In genomic region chr10:75173056-75173455, GRCm38 (mm10) we compare ENCODE assay signal across 12 mouse cellular contexts. TPM values are rescaled to one million over a fixed set of nuclear protein-coding genes. Genes with fewer than 3 reads are reported as not detected.
DNase-seq lines count a peak whose midpoint lies in the region; ATAC-seq and TF ChIP-seq lines count a peak whose summit lies in the region.
"Had no signal": no experiment of that assay in that cellular context is flagged by ENCODE, and none has a peak within 500 bp of the region (broad histone marks: within the 10 kb centered on the region; RNA-seq: fewer than 3 reads in every experiment).

No protein-coding gene starts in this region.

- H3K36me3 ChIP-seq in heart, embryonic 12.5 days, result peaks cover 36% of the 10 kb centered on the region
- H3K36me3 ChIP-seq in heart, adult 2 months (ENCODE audit: control insufficient read depth, insufficient read depth, low read length), result no peaks in the 10 kb centered on the region
- peaks cover 87% of the 10 kb centered on the region for H3K36me3 ChIP-seq in limb, embryonic 13.5 days
- H3K36me3 ChIP-seq in limb, embryonic 10.5 days, result peaks cover 91% of the 10 kb centered on the region
- H3K36me3 ChIP-seq in embryonic facial prominence, embryonic 14.5 days (ENCODE audit: control insufficient read depth, insufficient read depth, low read length), result peaks cover 58% of the 10 kb centered on the region
- H3K36me3 ChIP-seq in kidney, postnatal 0 days (ENCODE audit: insufficient read depth, low read length), result peaks cover 7% of the 10 kb centered on the region; the same call in 1 of the 2 replicates

- no peak overlapping the region for H3K4me3 ChIP-seq in heart, embryonic 12.5 days
- no peak overlapping the region for H3K4me3 ChIP-seq in heart, adult 2 months
- no peak overlapping the region for H3K4me3 ChIP-seq in limb, embryonic 13.5 days
- H3K4me3 ChIP-seq in limb, embryonic 10.5 days, result no peak overlapping the region
- H3K4me3 ChIP-seq in embryonic facial prominence, embryonic 14.5 days (ENCODE audit: low read depth, low read length), result no peak overlapping the region
- H3K4me3 ChIP-seq in kidney, postnatal 0 days (replicated peaks; ENCODE audit: low read depth, low read length), result no peak overlapping the region
- H3K4me3 ChIP-seq: liver, embryonic 13.5 days; midbrain, embryonic 13.5 days had no signal

- H3K4me2 ChIP-seq in heart, embryonic 12.5 days, result no peak overlapping the region; the same call in 1 of the 2 replicates
- no peak overlapping the region for H3K4me2 ChIP-seq in limb, embryonic 13.5 days (replicated peaks)
- H3K4me2 ChIP-seq in embryonic facial prominence, embryonic 14.5 days (ENCODE audit: low read depth, low read length), result no peak overlapping the region
- H3K4me2 ChIP-seq in kidney, postnatal 0 days (ENCODE audit: low read length), result no peak overlapping the region
- H3K4me2 ChIP-seq: liver, embryonic 13.5 days; midbrain, embryonic 13.5 days had no signal

- peak overlapping the region; percentile 94 for H3K27ac ChIP-seq in heart, embryonic 12.5 days (ENCODE audit: poor library complexity, severe bottlenecking)
- no peak overlapping the region for H3K27ac ChIP-seq in heart, adult 2 months
- H3K27ac ChIP-seq in limb, embryonic 13.5 days, result no peak overlapping the region
- H3K27ac ChIP-seq in limb, embryonic 10.5 days, result no peak overlapping the region
- no peak overlapping the region for H3K27ac ChIP-seq in embryonic facial prominence, embryonic 14.5 days (replicated peaks; ENCODE audit: low read depth, low read length)
- peak overlapping the region; percentile 38; the same call in 1 of the 2 replicates for H3K27ac ChIP-seq in kidney, postnatal 0 days
- H3K27ac ChIP-seq: liver, embryonic 13.5 days; midbrain, embryonic 13.5 days had no signal

- TF ChIP-seq EP300 in heart, adult 2 months (IDR thresholded peaks at IDR 0.05; ENCODE audit: insufficient read depth, low read depth, low read length), result no peak

- DNase-seq in heart, adult 2 months, result no peak
- no peak for DNase-seq in limb, embryonic 10.5 days (ENCODE audit: low spot score)
- DNase-seq in embryonic facial prominence, embryonic 14.5 days (ENCODE audit: low spot score), result peak; percentile 46
- DNase-seq in kidney, postnatal 0 days (ENCODE audit: low spot score), result peak; percentile 53
- DNase-seq in left cerebral cortex, adult 8-10 months (ENCODE audit: low spot score in 2 of 2), result no peak
- DNase-seq in Muller cell, postnatal 12 days (ENCODE audit: inconsistent ontology term), result no peak
- DNase-seq: cerebellum, postnatal 25 days; liver, embryonic 13.5 days; right cerebral cortex, postnatal 25 days had no signal

- H3K27me3 ChIP-seq in heart, embryonic 12.5 days (replicated peaks), result no peaks in the 10 kb centered on the region
- H3K27me3 ChIP-seq in heart, adult 2 months (ENCODE audit: control insufficient read depth, insufficient read depth, low read length), result no peaks in the 10 kb centered on the region
- H3K27me3 ChIP-seq in limb, embryonic 13.5 days, result no peaks in the 10 kb centered on the region
- no peaks in the 10 kb centered on the region for H3K27me3 ChIP-seq in limb, embryonic 10.5 days (ENCODE audit: low read depth, poor library complexity, severe bottlenecking)
- no peaks in the 10 kb centered on the region for H3K27me3 ChIP-seq in embryonic facial prominence, embryonic 14.5 days (replicated peaks; ENCODE audit: control insufficient read depth, insufficient read depth, low read length)
- no peaks in the 10 kb centered on the region for H3K27me3 ChIP-seq in kidney, postnatal 0 days (ENCODE audit: insufficient read depth, low read length)
- H3K27me3 ChIP-seq: liver, embryonic 13.5 days; midbrain, embryonic 13.5 days had no signal

- peak overlapping the region; percentile 10; the same call in 1 of the 2 replicates for H3K9ac ChIP-seq in heart, embryonic 12.5 days
- no peak overlapping the region for H3K9ac ChIP-seq in heart, adult 2 months (ENCODE audit: low read depth, low read length)
- no peak overlapping the region for H3K9ac ChIP-seq in limb, embryonic 13.5 days
- H3K9ac ChIP-seq in embryonic facial prominence, embryonic 14.5 days (ENCODE audit: low read depth, low read length), result no peak overlapping the region
- no peak overlapping the region for H3K9ac ChIP-seq in kidney, postnatal 0 days (ENCODE audit: low read depth, low read length)
- H3K9ac ChIP-seq: liver, embryonic 13.5 days; midbrain, embryonic 13.5 days had no signal

- no peaks in the 10 kb centered on the region for H3K79me2 ChIP-seq in heart, adult 2 months (replicated peaks; ENCODE audit: control insufficient read depth, insufficient read depth, low read length)

- intact Hi-C loops in heart, adult 2 months (cut with DNase I), result no loop called here

- no peak for TF ChIP-seq POLR2A in heart, adult 2 months (IDR thresholded peaks at IDR 0.05; ENCODE audit: insufficient read depth, low read depth, low read length)

- no peak for ATAC-seq in heart, embryonic 12.5 days (ENCODE audit: insufficient number of reproducible peaks, low FRiP score)
- ATAC-seq in limb, embryonic 13.5 days (ENCODE audit: low FRiP score, low read depth), result 0 out of 2 replicates have a peak, but pooled peaks have one; percentile 21
- ATAC-seq in embryonic facial prominence, embryonic 14.5 days (ENCODE audit: low read depth), result peak; percentile 30; the same call in 1 of the 2 replicates
- no peak; the same call in 1 of the 2 replicates for ATAC-seq in kidney, postnatal 0 days (replicated peaks; ENCODE audit: low FRiP score, low read depth)
- ATAC-seq: midbrain, embryonic 13.5 days had no signal

- TF ChIP-seq CTCF in heart, adult 2 months (IDR thresholded peaks at IDR 0.05), result no peak
- no peak for TF ChIP-seq CTCF in kidney, postnatal 0 days (IDR thresholded peaks at IDR 0.05; ENCODE audit: low read depth)

- 49% methylated on average over 8 of the region's 8 CpGs for WGBS in heart, embryonic 12.5 days
- 74% methylated on average over 8 of the region's 8 CpGs for WGBS in heart, adult 2 months
- WGBS in limb, embryonic 13.5 days, result 78% methylated on average over 8 of the region's 8 CpGs
- WGBS in limb, embryonic 10.5 days, result 87% methylated on average over 8 of the region's 8 CpGs
- WGBS in embryonic facial prominence, embryonic 14.5 days, result 60% methylated on average over 8 of the region's 8 CpGs
- 43% methylated on average over 8 of the region's 8 CpGs for WGBS in kidney, postnatal 0 days

- H3K4me1 ChIP-seq in heart, embryonic 12.5 days (replicated peaks), result peaks cover 55% of the 10 kb centered on the region
- peaks cover 10% of the 10 kb centered on the region for H3K4me1 ChIP-seq in heart, adult 2 months (ENCODE audit: control insufficient read depth, insufficient read depth, low read length)
- H3K4me1 ChIP-seq in limb, embryonic 13.5 days, result no peaks in the 10 kb centered on the region
- no peaks in the 10 kb centered on the region for H3K4me1 ChIP-seq in limb, embryonic 10.5 days
- H3K4me1 ChIP-seq in embryonic facial prominence, embryonic 14.5 days (ENCODE audit: control insufficient read depth, insufficient read depth, low read length), result no peaks in the 10 kb centered on the region
- H3K4me1 ChIP-seq in kidney, postnatal 0 days (replicated peaks; ENCODE audit: insufficient read depth, low read length), result peaks cover 11% of the 10 kb centered on the region; the same call in 1 of the 2 replicates
- H3K4me1 ChIP-seq: midbrain, embryonic 13.5 days had no signal

- no peaks in the 10 kb centered on the region for H3K9me3 ChIP-seq in heart, embryonic 12.5 days (replicated peaks)
- no peaks in the 10 kb centered on the region for H3K9me3 ChIP-seq in limb, embryonic 13.5 days
- no peaks in the 10 kb centered on the region for H3K9me3 ChIP-seq in limb, embryonic 10.5 days (replicated peaks)
- H3K9me3 ChIP-seq in embryonic facial prominence, embryonic 14.5 days (ENCODE audit: control insufficient read depth, low read length), result no peaks in the 10 kb centered on the region
- no peaks in the 10 kb centered on the region for H3K9me3 ChIP-seq in kidney, postnatal 0 days (replicated peaks; ENCODE audit: low read length)
- H3K9me3 ChIP-seq: liver, embryonic 13.5 days; midbrain, embryonic 13.5 days had no signal

RNA-seq across cellular contexts. Expression of gene Specc1l, which starts 38.8 kb away (rescaled TPM):
- polyA plus RNA-seq in heart, embryonic 12.5 days (2016; fragmentation: Nextera tagmentation; extraction: Ambion mirVana), result 30.2 and 32.1 TPM in 2 replicates
- total RNA-seq in heart, adult 2 months (2021), result 10 to 100 TPM; 37.9 to 39.6 TPM
- polyA plus RNA-seq in heart, adult 2 months (2012; rRNA removed), result 17.4 and 17.9 TPM in 2 replicates
- 38.8 and 39.4 TPM in 2 replicates for polyA plus RNA-seq in limb, embryonic 13.5 days (2015; fragmentation: Nextera tagmentation; extraction: Ambion mirVana)
- 33.5 and 41.9 TPM in 2 replicates for polyA plus RNA-seq in limb, embryonic 10.5 days (2016; fragmentation: Nextera tagmentation; extraction: Ambion mirVana)
- polyA plus RNA-seq in embryonic facial prominence, embryonic 14.5 days (2014; fragmentation: Nextera tagmentation; extraction: Ambion mirVana), result 20.3 and 24.7 TPM in 2 replicates
- polyA plus RNA-seq in kidney, postnatal 0 days (2015; fragmentation: Nextera tagmentation; extraction: Ambion mirVana), result 18.7 and 19.7 TPM in 2 replicates
- 10 to 100 TPM; 42.5 to 47.8 (median 44.0) TPM for total RNA-seq in left cerebral cortex, adult 8-10 months (2022)

Comparison
In these comparisons a context has a peak if more than half of its experiments do, and no peak if none do; other contexts are left out.
1. H3K27ac ChIP-seq: peak in heart, embryonic 12.5 days (single experiment) and kidney, postnatal 0 days (single experiment); none in heart, adult 2 months (single experiment), limb, embryonic 13.5 days (single experiment), limb, embryonic 10.5 days (single experiment) and embryonic facial prominence, embryonic 14.5 days (single experiment).
2. ATAC-seq: peak in limb, embryonic 13.5 days (single experiment) and embryonic facial prominence, embryonic 14.5 days (single experiment); none in heart, embryonic 12.5 days (single experiment) and kidney, postnatal 0 days (single experiment).
3. DNase-seq: peak in embryonic facial prominence, embryonic 14.5 days (single experiment) and kidney, postnatal 0 days (single experiment); none in heart, adult 2 months (0 of 2), limb, embryonic 10.5 days (single experiment), left cerebral cortex, adult 8-10 months (0 of 2) and Muller cell, postnatal 12 days (single experiment).